Mouse (Mus musculus): Measurements from ENCODE around the gene Pfn1.
A peak's percentile ranks its signal among the peaks of the same experiment; 100 is the strongest.

DNA sequence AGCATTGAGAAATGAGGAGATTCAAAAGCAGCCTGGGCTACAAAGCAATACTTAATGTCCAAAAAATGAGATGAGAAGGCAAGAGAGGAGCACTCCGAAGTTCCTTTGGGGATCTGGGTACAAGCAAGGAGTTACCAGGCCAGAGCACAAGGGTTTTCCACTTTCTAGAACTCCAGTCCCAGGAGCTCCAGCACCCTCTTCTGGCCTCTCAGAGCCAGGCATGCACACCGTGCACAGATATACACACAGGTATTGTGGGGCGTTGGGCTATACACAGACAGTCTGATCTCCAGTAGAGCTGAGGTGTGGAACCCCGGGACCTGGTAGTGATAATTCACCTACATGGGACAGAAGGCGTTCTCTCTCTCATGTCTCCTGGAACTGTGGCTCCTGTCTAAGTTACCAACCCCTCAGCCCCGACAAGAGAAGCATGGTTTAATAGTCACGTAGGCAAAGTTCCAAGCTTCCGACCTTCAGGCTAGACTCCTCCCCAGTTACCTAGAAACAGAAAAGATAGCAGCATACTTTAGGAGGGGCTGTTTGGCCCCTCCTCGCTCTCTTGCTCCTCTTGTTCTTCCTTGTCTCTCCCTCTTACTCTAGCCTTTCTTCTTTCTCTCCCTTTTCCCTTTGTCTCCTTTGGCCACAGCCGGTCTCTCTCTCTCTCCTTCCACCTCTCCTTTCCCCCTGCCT is 31.2 kb downstream of the Pfn1 start:
- TF ChIP-seq CTCF (IDR thresholded peaks at IDR 0.05; ENCODE audit: low read depth, low read length) (peak; percentile 35), POLR2A (IDR thresholded peaks at IDR 0.05; ENCODE audit: extremely low read depth, insufficient read depth, low read length) (no peak)

Measured in liver, adult 2 months (tissue).